In genomic region chr9:7914487-7914886, GRCm38 (mm10) we compare ENCODE assay signal across 8 mouse cellular contexts. TPM values are rescaled to one million over a fixed set of nuclear protein-coding genes. Genes with fewer than 3 reads are reported as not detected.
A peak's percentile ranks its signal among the peaks of the same experiment; 100 is the strongest.
DNase-seq lines count a peak whose midpoint lies in the region; ATAC-seq and TF ChIP-seq lines count a peak whose summit lies in the region.

No protein-coding gene starts in this region.

- H3K9me3 ChIP-seq in E14TG2a.4 (ENCODE audit: low read length): peaks cover 5% of the 10 kb centered on the region
- H3K9me3 ChIP-seq in embryonic facial prominence, embryonic 15.5 days (replicated peaks): no peaks in the 10 kb centered on the region
- H3K9me3 ChIP-seq in heart, embryonic 13.5 days: no peaks in the 10 kb centered on the region
- H3K9me3 ChIP-seq in kidney, embryonic 14.5 days (ENCODE audit: control insufficient read depth, low read length): 0 out of 2 replicates have a peak, but pooled peaks cover under 1% of the 10 kb centered on the region
- no peaks in the 10 kb centered on the region for H3K9me3 ChIP-seq in lung, embryonic 15.5 days

- DNase-seq in brain, adult 2 months (ENCODE audit: low read depth, low spot score): peak; percentile 85
- DNase-seq in ovary, postnatal 36 days (ENCODE audit: low spot score): peak; percentile 51

- H3K27me3 ChIP-seq in E14TG2a.4 (ENCODE audit: insufficient read depth, low read length): no peaks in the 10 kb centered on the region
- no peaks in the 10 kb centered on the region for H3K27me3 ChIP-seq in embryonic facial prominence, embryonic 15.5 days
- no peaks in the 10 kb centered on the region for H3K27me3 ChIP-seq in heart, embryonic 13.5 days (replicated peaks)
- no peaks in the 10 kb centered on the region for H3K27me3 ChIP-seq in kidney, embryonic 14.5 days (ENCODE audit: control insufficient read depth, insufficient read depth, low read length)
- H3K27me3 ChIP-seq in lung, embryonic 15.5 days: no peaks in the 10 kb centered on the region

- H3K27ac ChIP-seq in embryonic facial prominence, embryonic 15.5 days (replicated peaks): no peak overlapping the region
- H3K27ac ChIP-seq in heart, embryonic 13.5 days (replicated peaks): peak overlapping the region; percentile 66
- no peak overlapping the region for H3K27ac ChIP-seq in kidney, embryonic 14.5 days (ENCODE audit: low read depth, low read length)
- no peak overlapping the region for H3K27ac ChIP-seq in lung, embryonic 15.5 days

- H3K9ac ChIP-seq in embryonic facial prominence, embryonic 15.5 days: no peak overlapping the region
- H3K9ac ChIP-seq in heart, embryonic 13.5 days: peak overlapping the region; percentile 76
- no peak overlapping the region for H3K9ac ChIP-seq in kidney, embryonic 14.5 days (ENCODE audit: low read depth, low read length)
- H3K9ac ChIP-seq in lung, embryonic 15.5 days: no peak overlapping the region

- no peak for TF ChIP-seq CTCF in E14TG2a.4 (conservative IDR thresholded peaks at IDR 0.05; ENCODE audit: low read length)

- peak overlapping the region; percentile 44 for H3K4me2 ChIP-seq in embryonic facial prominence, embryonic 15.5 days (replicated peaks)
- peak overlapping the region; percentile 68 for H3K4me2 ChIP-seq in heart, embryonic 13.5 days
- H3K4me2 ChIP-seq in kidney, embryonic 14.5 days (replicated peaks; ENCODE audit: low read depth, low read length): peak overlapping the region; percentile 36
- H3K4me2 ChIP-seq in lung, embryonic 15.5 days: peak overlapping the region; percentile 48

- 4% methylated on average over 11 of the region's 11 CpGs for WGBS in embryonic facial prominence, embryonic 15.5 days
- WGBS in heart, embryonic 13.5 days: 4% methylated on average over 11 of the region's 11 CpGs
- WGBS in kidney, embryonic 14.5 days: 3% methylated on average over 11 of the region's 11 CpGs
- 3% methylated on average over 11 of the region's 11 CpGs for WGBS in lung, embryonic 15.5 days

- H3K36me3 ChIP-seq in E14TG2a.4 (ENCODE audit: insufficient read depth, low read length): peaks cover 1% of the 10 kb centered on the region; the same call in 1 of the 2 replicates
- H3K36me3 ChIP-seq in embryonic facial prominence, embryonic 15.5 days: no peaks in the 10 kb centered on the region
- no peaks in the 10 kb centered on the region for H3K36me3 ChIP-seq in heart, embryonic 13.5 days
- no peaks in the 10 kb centered on the region for H3K36me3 ChIP-seq in kidney, embryonic 14.5 days (ENCODE audit: control insufficient read depth, insufficient read depth, low read length)
- H3K36me3 ChIP-seq in lung, embryonic 15.5 days: no peaks in the 10 kb centered on the region

- ATAC-seq in embryonic facial prominence, embryonic 15.5 days (ENCODE audit: insufficient number of reproducible peaks, low FRiP score, low TSS enrichment, low read depth): peak; percentile 85
- peak; percentile 92 for ATAC-seq in heart, embryonic 13.5 days (ENCODE audit: extremely low read depth, insufficient number of reproducible peaks, low FRiP score, low TSS enrichment)
- peak; percentile 95 for ATAC-seq in kidney, embryonic 14.5 days (ENCODE audit: low FRiP score, low TSS enrichment)
- ATAC-seq in lung, embryonic 15.5 days (ENCODE audit: borderline replicate concordance, extremely low read depth, low FRiP score, low TSS enrichment): peak; percentile 91
- no peak for ATAC-seq in inflammation-experienced regulatory T-cells, adult 6 months

- H3K4me1 ChIP-seq in E14TG2a.4 (replicated peaks; ENCODE audit: low read depth, low read length): peaks cover 61% of the 10 kb centered on the region
- peaks cover 8% of the 10 kb centered on the region; the same call in 1 of the 2 replicates for H3K4me1 ChIP-seq in embryonic facial prominence, embryonic 15.5 days
- peaks cover 9% of the 10 kb centered on the region for H3K4me1 ChIP-seq in heart, embryonic 13.5 days
- no peaks in the 10 kb centered on the region for H3K4me1 ChIP-seq in kidney, embryonic 14.5 days (ENCODE audit: control insufficient read depth, insufficient read depth, low read length)
- H3K4me1 ChIP-seq in lung, embryonic 15.5 days: peaks cover 13% of the 10 kb centered on the region; the same call in 1 of the 2 replicates

- peak overlapping the region; percentile 62 for H3K4me3 ChIP-seq in E14TG2a.4 (replicated peaks; ENCODE audit: low read length)
- peak overlapping the region; percentile 23 for H3K4me3 ChIP-seq in embryonic facial prominence, embryonic 15.5 days (replicated peaks)
- peak overlapping the region; percentile 40 for H3K4me3 ChIP-seq in heart, embryonic 13.5 days
- no peak overlapping the region for H3K4me3 ChIP-seq in kidney, embryonic 14.5 days (ENCODE audit: low read length)
- H3K4me3 ChIP-seq in lung, embryonic 15.5 days: peak overlapping the region; percentile 2; the same call in 1 of the 2 replicates

RNA-seq across cellular contexts. Expression of gene Birc3, which starts 41.5 kb away (rescaled TPM):
- polyA plus RNA-seq in embryonic facial prominence, embryonic 15.5 days (2015; fragmentation: Nextera tagmentation; extraction: Ambion mirVana): 15.2 and 17.0 TPM in 2 replicates
- polyA plus RNA-seq in heart, embryonic 13.5 days (2015; fragmentation: Nextera tagmentation; extraction: Ambion mirVana): 3.8 and 5.3 TPM in 2 replicates
- polyA plus RNA-seq in kidney, embryonic 14.5 days (2014; fragmentation: Nextera tagmentation; extraction: Ambion mirVana): 3.7 and 6.5 TPM in 2 replicates
- 6.7 and 9.4 TPM in 2 replicates for polyA plus RNA-seq in lung, embryonic 15.5 days (2015; fragmentation: Nextera tagmentation; extraction: Ambion mirVana)
- 100 to 1,000 TPM in 2 of 3 experiments, 10 to 100 TPM in 1; 87.6 to 134 (median 121) TPM for polyA plus RNA-seq in inflammation-experienced regulatory T-cells, adult 6 months (2017; shearing (Covaris generic))
